Mouse (Mus musculus) thymus, adult 2 months (tissue): Measurements from ENCODE around the gene Aldh3a1. TPM values are rescaled to one million over a fixed set of nuclear protein-coding genes. Genes with fewer than 3 reads are reported as not detected.

Experiments used
- DNase-seq: peaks from one replicate; pipeline ENCODE4 v3.0.0; 2021
- H3K27ac ChIP-seq: fragments of 200-500 bp; 2 replicates; pipeline ENCODE4 v1.5.1; 2012; ENCODE audit warnings: low read length, control low read depth; ENCODE audit not compliant: control insufficient read depth, insufficient read depth
- H3K27me3 ChIP-seq: fragments of 200-500 bp; 2 replicates; pipeline ENCODE4 v1.6.1; 2012; ENCODE audit warnings: mild to moderate bottlenecking, low read length, moderate library complexity, mixed read lengths; ENCODE audit not compliant: control insufficient read depth, insufficient read depth
- H3K36me3 ChIP-seq: fragments of 200-500 bp; 2 replicates; pipeline ENCODE4 v1.6.1; 2012; ENCODE audit warnings: mild to moderate bottlenecking, low read length, moderate library complexity; ENCODE audit not compliant: control insufficient read depth, insufficient read depth
- H3K4me1 ChIP-seq: fragments of 200-500 bp; replicated peaks from 2 replicates; pipeline ENCODE4 v1.6.1; 2012; ENCODE audit warnings: low read length; ENCODE audit not compliant: control insufficient read depth, insufficient read depth
- H3K4me3 ChIP-seq: fragments of 200-500 bp; 2 replicates; pipeline ENCODE4 v1.5.1; 2012; ENCODE audit warnings: mild to moderate bottlenecking, low read length, control low read depth, moderate library complexity; ENCODE audit not compliant: control insufficient read depth, insufficient read depth
- CTCF ChIP-seq: fragments of 200-500 bp; IDR thresholded peaks from 2 replicates; pipeline ENCODE4 v1.5.1; 2012; ENCODE audit warnings: mild to moderate bottlenecking, control low read depth, low read length, moderate library complexity, borderline replicate concordance; ENCODE audit not compliant: control insufficient read depth, poor library complexity, insufficient read depth; ENCODE audit errors: extremely low read depth
- POLR2A ChIP-seq: fragments of 200-500 bp; IDR thresholded peaks from 2 replicates; pipeline ENCODE4 v1.6.1; 2012; ENCODE audit warnings: mild to moderate bottlenecking, low read length, control low read depth, moderate library complexity; ENCODE audit not compliant: control insufficient read depth, poor library complexity, insufficient read depth; ENCODE audit errors: extremely low read depth
- WGBS: fragments of 180-500 bp; shearing (Covaris S2); methylation state at CpG from one replicate; pipeline ENCODE4 v1.1.7; 2018; 5-methylcytosine and 5-hydroxymethylcytosine counted together
- polyA plus RNA-seq: library from polyadenylated mRNA; depleted of rRNA; stranded (reverse); fragments of >200 nt; gene quantifications from 2 replicates; pipeline ENCODE4 v1.2.3, GENCODE M21; 2012

Gene Aldh3a1
- polyA plus RNA-seq, 1 experiment: 1.4 TPM

- DNase-seq: no peak
Measured at GRCm38 (mm10) chr11:61205167-61205950, 2.0 kb upstream of the Aldh3a1 start.

GRCm38 (mm10) chr11:61206136-61206535, 1.2 kb upstream of the Aldh3a1 start:
- no peak for TF ChIP-seq POLR2A
- TF ChIP-seq CTCF: no peak
- DNase-seq: no peak
- Histone ChIP-seq H3K4me3 (no peak overlapping the region), H3K4me1 (no peaks in the 10 kb centered on the region), H3K27ac (no peak overlapping the region), H3K27me3 (no peaks in the 10 kb centered on the region), H3K36me3 (no peaks in the 10 kb centered on the region)
- 96% methylated on average over 3 of the region's 3 CpGs for WGBS

More at GRCm38 (mm10) chr11:61205167-61205950, 2.0 kb upstream of the Aldh3a1 start:
- no peak for TF ChIP-seq CTCF
- TF ChIP-seq POLR2A: no peak
- Histone ChIP-seq H3K27ac (no peak overlapping the region), H3K4me1 (no peaks in the 10 kb centered on the region), H3K36me3 (no peaks in the 10 kb centered on the region), H3K27me3 (no peaks in the 10 kb centered on the region), H3K4me3 (no peak overlapping the region)
- 94% methylated on average over 10 of the region's 10 CpGs for WGBS

GRCm38 (mm10) chr11:61208316-61208715, 979 bp downstream of the Aldh3a1 start:
- WGBS: 44% methylated on average over 10 of the region's 10 CpGs
- no peak for DNase-seq
- H3K27me3 ChIP-seq: no peaks in the 10 kb centered on the region
- H3K4me3 ChIP-seq: no peak overlapping the region
- no peaks in the 10 kb centered on the region for H3K36me3 ChIP-seq
- TF ChIP-seq CTCF (no peak), POLR2A (no peak)
- H3K27ac ChIP-seq: no peak overlapping the region
- H3K4me1 ChIP-seq: no peaks in the 10 kb centered on the region

GRCm38 (mm10) chr11:61212102-61212501, 4.8 kb downstream of the Aldh3a1 start:
- 42% methylated on average over 20 of the region's 20 CpGs for WGBS
- no peaks in the 10 kb centered on the region for H3K36me3 ChIP-seq
- no peak overlapping the region for H3K27ac ChIP-seq
- no peaks in the 10 kb centered on the region for H3K4me1 ChIP-seq
- H3K27me3 ChIP-seq: no peaks in the 10 kb centered on the region
- peak; percentile 33 for DNase-seq
- no peak overlapping the region for H3K4me3 ChIP-seq
- TF ChIP-seq POLR2A: no peak
- TF ChIP-seq CTCF: no peak

GRCm38 (mm10) chr11:61215936-61216335, 8.6 kb downstream of the Aldh3a1 start:
- TF ChIP-seq CTCF: no peak
- no peak for TF ChIP-seq POLR2A
- no peaks in the 10 kb centered on the region for H3K27me3 ChIP-seq
- no peaks in the 10 kb centered on the region for H3K36me3 ChIP-seq
- no peak overlapping the region for H3K4me3 ChIP-seq
- no peak for DNase-seq
- no peak overlapping the region for H3K27ac ChIP-seq
- H3K4me1 ChIP-seq: no peaks in the 10 kb centered on the region
- 85% methylated on average over 3 of the region's 3 CpGs for WGBS

- TF ChIP-seq POLR2A: no peak
- TF ChIP-seq CTCF: no peak
- H3K36me3 ChIP-seq: no peaks in the 10 kb centered on the region
- no peak overlapping the region for H3K4me3 ChIP-seq
- H3K27ac ChIP-seq: no peak overlapping the region
- H3K27me3 ChIP-seq: no peaks in the 10 kb centered on the region
- 70% methylated on average over 9 of the region's 9 CpGs for WGBS
- H3K4me1 ChIP-seq: no peaks in the 10 kb centered on the region
- DNase-seq: no peak
Measured at GRCm38 (mm10) chr11:61220156-61220881, 13.0 kb downstream of the Aldh3a1 start.
